Mouse (Mus musculus) c-Kit-negative CD71-positive TER-119-positive erythroid progenitor cells, embryonic 14.5 days (primary cell): Measurements from ENCODE around the gene Gm31371.
"Not testable (repeated sequence)": the region's sequence is repeated elsewhere in the genome, so short reads cannot be mapped to it uniquely, and the experiment has no call there.

Experiments used
- DNase-seq: peaks from one replicate; pipeline ENCODE4 v3.0.0-alpha.2; 2013; ENCODE audit warnings: low read depth, low spot score

The Gm31371 gene

GRCm38 (mm10) chr8:19903092-19903491, at the start of gene Gm31371:
Gene Gm31371, plus strand, starts transcription at chr8:19903392.
- not testable (repeated sequence) for DNase-seq

- not testable (repeated sequence) for DNase-seq
Observed at GRCm38 (mm10) chr8:19906425-19907055, 3.3 kb downstream of the Gm31371 start.

- DNase-seq, result not testable (repeated sequence)
Observed at GRCm38 (mm10) chr8:19908841-19909321, 5.7 kb downstream of the Gm31371 start.

GRCm38 (mm10) chr8:19919086-19919485, 15.9 kb downstream of the Gm31371 start:
- not testable (repeated sequence) for DNase-seq

- not testable (repeated sequence) for DNase-seq
Observed at GRCm38 (mm10) chr8:19934274-19934673, 31.1 kb downstream of the Gm31371 start.

GRCm38 (mm10) chr8:19935541-19936030, 32.4 kb downstream of the Gm31371 start:
- DNase-seq, result not testable (repeated sequence)

GRCm38 (mm10) chr8:19960935-19961334, 57.7 kb downstream of the Gm31371 start:
- DNase-seq, result no peak

GRCm38 (mm10) chr8:19963766-19964165, 60.6 kb downstream of the Gm31371 start:
- DNase-seq, result not testable (repeated sequence)

GRCm38 (mm10) chr8:19968151-19968550, 65.0 kb downstream of the Gm31371 start:
- not testable (repeated sequence) for DNase-seq

GRCm38 (mm10) chr8:19975237-19975636, 72.0 kb downstream of the Gm31371 start:
- not testable (repeated sequence) for DNase-seq
